Mouse (Mus musculus): ENCODE results near the gene Gm5269. TPM values are rescaled to one million over a fixed set of nuclear protein-coding genes. Genes with fewer than 3 reads are reported as not detected.
A peak's percentile ranks its signal among the peaks of the same experiment; 100 is the strongest.

The Gm5269 gene
- polyA plus RNA-seq, 1 experiment from 2014 or later: not detected

- ATAC-seq: no peak
Measured at GRCm38 (mm10) chr1:45882076-45882475, 8.0 kb downstream of the Gm5269 start.

GRCm38 (mm10) chr1:45881228-45881832 is 8.7 kb downstream of the Gm5269 start:
- H3K27me3 ChIP-seq: no peaks in the 10 kb centered on the region
- ATAC-seq (no peak), DNase-seq (ENCODE audit: low read depth, low spot score) (no peak)
- ChIA-PET CTCF (interaction anchor here (1.3 to 1.6 kb wide), 2 partner anchors 10 to 11 kb away, joined by 3 to 6 read pairs; partner anchors contain the start of gene Gm5269), POLR2A (no interaction called here)
- in situ Hi-C loops (cut with MboI; ENCODE audit: low pct_unique_long_range_greater_than_20kb): no loop called here
- no peak for TF ChIP-seq CTCF (IDR thresholded peaks at IDR 0.05)

More at GRCm38 (mm10) chr1:45882076-45882475, 8.0 kb downstream of the Gm5269 start:
- POLR2A ChIA-PET: no interaction called here
- in situ Hi-C loops (cut with MboI; ENCODE audit: low pct_unique_long_range_greater_than_20kb): no loop called here
- H3K27me3 ChIP-seq: no peaks in the 10 kb centered on the region
- CTCF ChIA-PET: interaction anchor here (1.3 to 1.6 kb wide), 2 partner anchors 9 to 11 kb away, joined by 3 to 6 read pairs; partner anchors contain the start of gene Gm5269
- DNase-seq (ENCODE audit: low read depth, low spot score): no peak
- TF ChIP-seq CTCF (IDR thresholded peaks at IDR 0.05): no peak

- in situ Hi-C loops (cut with MboI; ENCODE audit: low pct_unique_long_range_greater_than_20kb): no loop called here
- TF ChIP-seq CTCF (IDR thresholded peaks at IDR 0.05): no peak
- DNase-seq (ENCODE audit: low read depth, low spot score) (no peak), ATAC-seq (no peak)
- no peaks in the 10 kb centered on the region for H3K27me3 ChIP-seq
- CTCF ChIA-PET: no interaction called here
- POLR2A ChIA-PET: no interaction called here
Measured at GRCm38 (mm10) chr1:45877463-45877862, 12.6 kb downstream of the Gm5269 start.

GRCm38 (mm10) chr1:45876450-45877198 is 13.4 kb downstream of the Gm5269 start:
- TF ChIP-seq CTCF (IDR thresholded peaks at IDR 0.05): no peak
- CTCF ChIA-PET: interaction anchor here (1.6 kb wide), 1 partner anchor 20 kb away, joined by 5 read pairs; no protein-coding TSS in a partner anchor

GRCm38 (mm10) chr1:45875640-45876039 is 14.4 kb downstream of the Gm5269 start:
- ATAC-seq (no peak), DNase-seq (ENCODE audit: low read depth, low spot score) (no peak)
- POLR2A ChIA-PET: no interaction called here
- in situ Hi-C loops (cut with MboI; ENCODE audit: low pct_unique_long_range_greater_than_20kb): no loop called here
- TF ChIP-seq CTCF (IDR thresholded peaks at IDR 0.05): no peak
- CTCF ChIA-PET: interaction anchor here (1.6 kb wide), 1 partner anchor 21 kb away, joined by 5 read pairs; no protein-coding TSS in a partner anchor
- H3K27me3 ChIP-seq: no peaks in the 10 kb centered on the region

More at GRCm38 (mm10) chr1:45876450-45877198, 13.4 kb downstream of the Gm5269 start:
- POLR2A ChIA-PET: no interaction called here
- ATAC-seq: no peak
- no peak for DNase-seq (ENCODE audit: low read depth, low spot score)
- in situ Hi-C loops (cut with MboI; ENCODE audit: low pct_unique_long_range_greater_than_20kb): no loop called here
- no peaks in the 10 kb centered on the region for H3K27me3 ChIP-seq

- TF ChIP-seq CTCF (IDR thresholded peaks at IDR 0.05): no peak
- H3K27me3 ChIP-seq: no peaks in the 10 kb centered on the region
- ChIA-PET CTCF (interaction anchor here (0.6 to 1.9 kb wide), 5 partner anchors 10 to 54 kb away, joined by 3 to 6 read pairs (median 4); no protein-coding TSS in a partner anchor), POLR2A (no interaction called here)
- ATAC-seq (no peak), DNase-seq (ENCODE audit: low read depth, low spot score) (no peak)
- in situ Hi-C loops (cut with MboI; ENCODE audit: low pct_unique_long_range_greater_than_20kb): no loop called here
Measured at GRCm38 (mm10) chr1:45873250-45873649, 16.8 kb downstream of the Gm5269 start.

GRCm38 (mm10) chr1:45868479-45869137 is 21.5 kb downstream of the Gm5269 start:
- in situ Hi-C loops (cut with MboI; ENCODE audit: low pct_unique_long_range_greater_than_20kb): no loop called here

GRCm38 (mm10) chr1:45868050-45868449 is 22.0 kb downstream of the Gm5269 start:
- TF ChIP-seq CTCF (IDR thresholded peaks at IDR 0.05): no peak
- in situ Hi-C loops (cut with MboI; ENCODE audit: low pct_unique_long_range_greater_than_20kb): no loop called here
- ChIA-PET POLR2A (no interaction called here), CTCF (interaction anchor here (0.6 to 1.2 kb wide), 3 partner anchors 21 to 36 kb away, joined by 3 to 4 read pairs (median 3); no protein-coding TSS in a partner anchor)
- no peak for ATAC-seq
- no peak for DNase-seq (ENCODE audit: low read depth, low spot score)
- H3K27me3 ChIP-seq: no peaks in the 10 kb centered on the region

More at GRCm38 (mm10) chr1:45868479-45869137, 21.5 kb downstream of the Gm5269 start:
- no peak for TF ChIP-seq CTCF (IDR thresholded peaks at IDR 0.05)
- no peak for DNase-seq (ENCODE audit: low read depth, low spot score)
- H3K27me3 ChIP-seq: no peaks in the 10 kb centered on the region
- POLR2A ChIA-PET: no interaction called here
- ATAC-seq: no peak
- CTCF ChIA-PET: interaction anchor here (1.2 kb wide), 1 partner anchor 20 kb away, joined by 3 read pairs; no protein-coding TSS in a partner anchor

- ChIA-PET POLR2A (interaction anchor here (0.7 kb wide), 1 partner anchor 35 kb away, joined by 3 read pairs; no protein-coding TSS in a partner anchor), CTCF (no interaction called here)
- no peaks in the 10 kb centered on the region for H3K27me3 ChIP-seq
- no peak for TF ChIP-seq CTCF (IDR thresholded peaks at IDR 0.05)
- DNase-seq (ENCODE audit: low read depth, low spot score) (no peak), ATAC-seq (peak; percentile 49)
- in situ Hi-C loops (cut with MboI; ENCODE audit: low pct_unique_long_range_greater_than_20kb): no loop called here
Measured at GRCm38 (mm10) chr1:45866288-45867018, 23.6 kb downstream of the Gm5269 start.

GRCm38 (mm10) chr1:45865727-45866126 is 24.3 kb downstream of the Gm5269 start:
- ATAC-seq (no peak), DNase-seq (ENCODE audit: low read depth, low spot score) (no peak)
- in situ Hi-C loops (cut with MboI; ENCODE audit: low pct_unique_long_range_greater_than_20kb): no loop called here
- TF ChIP-seq CTCF (IDR thresholded peaks at IDR 0.05): no peak
- no peaks in the 10 kb centered on the region for H3K27me3 ChIP-seq
- ChIA-PET CTCF (no interaction called here), POLR2A (interaction anchor here (0.7 kb wide), 1 partner anchor 35 kb away, joined by 3 read pairs; no protein-coding TSS in a partner anchor)
